Mouse (Mus musculus) CH12.LX (cell line): ENCODE measurements around the gene Lat. TPM values are rescaled to one million over a fixed set of nuclear protein-coding genes. Genes with fewer than 3 reads are reported as not detected.

Experiments used
- DNase-seq: peaks from one replicate; pipeline ENCODE4 v3.0.0-alpha.2; 2013; ENCODE audit errors: extremely low read depth
- H3K27ac ChIP-seq: 2 replicates; pipeline ENCODE4 v1.5.1; 2012; ENCODE audit warnings: low read depth, mild to moderate bottlenecking, control low read depth, moderate library complexity; ENCODE audit not compliant: insufficient read depth
- H3K27me3 ChIP-seq: replicated peaks from 2 replicates; pipeline ENCODE3; 2012; ENCODE audit warnings: inconsistent platforms
- H3K36me3 ChIP-seq, 2 experiments: replicated peaks in 1 of 2; 2 replicates each; pipeline versions ENCODE3 to v1.6.1; 2012; ENCODE audit warnings: inconsistent platforms in 1 of 2, low read length in 1 of 2, mild to moderate bottlenecking in 1 of 2, mixed read lengths in 1 of 2, moderate library complexity in 1 of 2; ENCODE audit not compliant: control insufficient read depth in 1 of 2, insufficient read depth in 1 of 2
- H3K4me1 ChIP-seq, 2 experiments: 2 replicates each; pipeline ENCODE4 v1.6.1; 2012; ENCODE audit warnings: inconsistent platforms in 1 of 2, moderate library complexity in 1 of 2; ENCODE audit not compliant: insufficient read depth in 2 of 2, control insufficient read depth in 1 of 2
- H3K4me2 ChIP-seq: 2 replicates; pipeline ENCODE4 v1.6.1; 2012; ENCODE audit warnings: low read depth, mild to moderate bottlenecking, control low read depth; ENCODE audit not compliant: poor library complexity, insufficient read depth, severe bottlenecking
- H3K4me3 ChIP-seq, 3 experiments: fragments of 150-350 bp in 1 of 3; sonication (generic) in 1 of 3; replicated peaks in 1 of 3; 2 replicates each; pipeline versions ENCODE3 to v1.5.1; 2011 to 2012; ENCODE audit warnings: low read depth in 2 of 3, low read length in 2 of 3, mild to moderate bottlenecking in 2 of 3, moderate library complexity in 2 of 3, control low read depth in 1 of 3, improper control_type of control experiment in 1 of 3, inconsistent platforms in 1 of 3, mixed read lengths in 1 of 3; ENCODE audit not compliant: poor library complexity in 1 of 3
- H3K79me2 ChIP-seq: replicated peaks from 2 replicates; pipeline ENCODE4 v1.6.1; 2012; ENCODE audit warnings: mild to moderate bottlenecking, moderate library complexity; ENCODE audit not compliant: control insufficient read depth, poor library complexity, insufficient read depth, severe bottlenecking; ENCODE audit errors: extremely low read depth
- H3K9ac ChIP-seq: 2 replicates; pipeline ENCODE4 v1.6.1; 2012; ENCODE audit warnings: low read depth, mild to moderate bottlenecking, control low read depth, moderate library complexity; ENCODE audit not compliant: insufficient read depth
- H3K9me3 ChIP-seq: replicated peaks from 2 replicates; pipeline ENCODE3; 2012; ENCODE audit warnings: low read length, inconsistent platforms, mixed read lengths
- CHD1 ChIP-seq: IDR thresholded peaks from 2 replicates; pipeline ENCODE4 v1.6.1; 2012; ENCODE audit warnings: low read depth, low read length, improper control_type of control experiment, inconsistent platforms
- JUN ChIP-seq: IDR thresholded peaks from 2 replicates; pipeline ENCODE4 v1.6.1; 2011; ENCODE audit warnings: low read depth, mild to moderate bottlenecking, low read length, improper control_type of control experiment, moderate library complexity; ENCODE audit not compliant: insufficient read depth
- KAT2A ChIP-seq: IDR thresholded peaks from 2 replicates; pipeline ENCODE4 v1.6.1; 2012; ENCODE audit warnings: low read length, improper control_type of control experiment, inconsistent platforms; ENCODE audit not compliant: insufficient replicate concordance
- UBTF ChIP-seq: IDR thresholded peaks from 2 replicates; pipeline ENCODE4 v1.6.1; 2012; ENCODE audit warnings: low read depth, mild to moderate bottlenecking, inconsistent platforms, low read length, improper control_type of control experiment, moderate library complexity
- USF2 ChIP-seq: conservative IDR thresholded peaks from 2 replicates; pipeline ENCODE4 v1.6.1; 2011; ENCODE audit warnings: low read depth, low read length, improper control_type of control experiment
- dilution Hi-C: fragments of 300-500 bp; cut with MboI; formaldehyde crosslinking; loops from 2 replicates; pipeline ENCODE4 v1.14.3; 2020; ENCODE audit warnings: low sequenced_read_pairs; ENCODE audit not compliant: extremely low pct_unique_long_range_greater_than_20kb, extremely low pct_ligation_motif_present
- in situ Hi-C: fragments of 300-500 bp; cut with MboI; formaldehyde crosslinking; loops from 3 replicates; pipeline ENCODE4 v1.14.3; 2019; ENCODE audit warnings: low sequenced_read_pairs, low pct_ligation_motif_present, low pct_unique_long_range_greater_than_20kb, mixed read lengths
- polyA plus RNA-seq: library from polyadenylated mRNA; unstranded; fragments of >175 nt; gene quantifications from 2 replicates; pipeline ENCODE4 v1.2.1, GENCODE M21; 2012; ENCODE audit warnings: low read depth; ENCODE audit not compliant: insufficient read length
- total RNA-seq, 2 experiments: library from RNA; depleted of rRNA; stranded (reverse); fragments of 300-350 nt in 1 of 2; fragments of >200 nt in 1 of 2; gene quantifications; 2 replicates each; pipeline ENCODE4 v1.2.3; 2012 to 2014

Gene Lat
- total and polyA plus RNA-seq, 3 experiments, result 0.42 to 1.1 (median 0.55) TPM

DNA sequence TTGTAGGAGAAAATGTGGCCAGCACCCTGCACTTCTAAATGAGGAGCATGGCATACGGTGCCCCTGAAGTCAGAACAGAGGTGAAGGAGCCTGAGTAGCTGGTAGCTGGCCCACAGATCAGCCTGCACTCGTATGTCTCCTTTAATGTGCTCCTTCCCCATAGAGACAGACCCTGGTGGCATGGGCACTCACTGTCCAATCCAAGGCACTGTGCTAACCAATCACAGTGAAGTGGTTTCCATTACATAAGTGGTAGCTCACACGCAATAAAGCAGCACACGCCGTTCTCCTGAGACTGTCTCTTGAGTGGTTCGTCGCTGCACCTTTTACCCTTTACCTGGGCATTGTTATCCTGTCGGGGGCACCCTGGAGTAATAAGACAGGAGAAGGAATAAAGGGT is 55.1 kb downstream of the Lat start:
- Histone ChIP-seq H3K9ac (no peak overlapping the region), H3K9me3 (peaks cover 2% of the 10 kb centered on the region), H3K4me2 (no peak overlapping the region), H3K4me1 (no peaks in the 10 kb centered on the region), H3K79me2 (no peaks in the 10 kb centered on the region), H3K27ac (no peak overlapping the region), H3K27me3 (peaks cover 3% of the 10 kb centered on the region), H3K4me3 (no peak overlapping the region), H3K36me3 (no peaks in the 10 kb centered on the region)
- in situ Hi-C loops, result no loop called here
- TF ChIP-seq USF2 (no peak), JUN (no peak), CHD1 (no peak), KAT2A (no peak), UBTF (no peak)
- DNase-seq, result no peak
- dilution Hi-C loops, result no loop called here

Other genes with a start within 250 kb of the Lat start
- gene Xpo6, start 169.1 kb downstream of the Lat start, total RNA-seq (2012; rRNA removed), result 79.1 and 81.6 TPM in 2 replicates
- 49.9 and 53.7 TPM in 2 replicates for gene Xpo6, start 169.1 kb downstream of the Lat start, total RNA-seq (2014; rRNA removed)
- 106 and 149 TPM in 2 replicates for gene Xpo6, start 169.1 kb downstream of the Lat start, polyA plus RNA-seq
- 4.5 and 4.7 TPM in 2 replicates for gene Sbk1, start 97.0 kb downstream of the Lat start, total RNA-seq (2012; rRNA removed)
- 1.6 and 2.1 TPM in 2 replicates for gene Sbk1, start 97.0 kb downstream of the Lat start, total RNA-seq (2014; rRNA removed)
- gene Sbk1, start 97.0 kb downstream of the Lat start, polyA plus RNA-seq, result 3.4 and 4.2 TPM in 2 replicates
- 38.4 and 42.6 TPM in 2 replicates for gene Spns1, start 7.9 kb upstream of the Lat start, total RNA-seq (2012; rRNA removed)
- gene Spns1, start 7.9 kb upstream of the Lat start, total RNA-seq (2014; rRNA removed), result 36.4 and 45.3 TPM in 2 replicates
- gene Spns1, start 7.9 kb upstream of the Lat start, polyA plus RNA-seq, result 37.8 and 61.7 TPM in 2 replicates
- gene Nfatc2ip, start 27.2 kb upstream of the Lat start, total RNA-seq (2012; rRNA removed), result 7.8 and 8.8 TPM in 2 replicates
- gene Nfatc2ip, start 27.2 kb upstream of the Lat start, total RNA-seq (2014; rRNA removed), result 15.0 and 16.8 TPM in 2 replicates
- 13.0 and 13.9 TPM in 2 replicates for gene Nfatc2ip, start 27.2 kb upstream of the Lat start, polyA plus RNA-seq
- gene Cd19, start 45.3 kb upstream of the Lat start, total RNA-seq (2012; rRNA removed), result 132 and 143 TPM in 2 replicates
- 139 and 141 TPM in 2 replicates for gene Cd19, start 45.3 kb upstream of the Lat start, total RNA-seq (2014; rRNA removed)
- gene Cd19, start 45.3 kb upstream of the Lat start, polyA plus RNA-seq, result 199 and 234 TPM in 2 replicates
- gene Rabep2, start 59.2 kb upstream of the Lat start, total RNA-seq (2012; rRNA removed), result 38.5 and 40.3 TPM in 2 replicates
- 35.7 and 42.6 TPM in 2 replicates for gene Rabep2, start 59.2 kb upstream of the Lat start, total RNA-seq (2014; rRNA removed)
- gene Rabep2, start 59.2 kb upstream of the Lat start, polyA plus RNA-seq, result 33.7 and 36.6 TPM in 2 replicates
- 0.25 and 0.38 TPM in 2 replicates for gene Atp2a1, start 93.5 kb upstream of the Lat start, total RNA-seq (2012; rRNA removed)
- gene Atp2a1, start 93.5 kb upstream of the Lat start, total RNA-seq (2014; rRNA removed), result not detected in 2 replicates
- 0.74 and 0.75 TPM in 2 replicates for gene Atp2a1, start 93.5 kb upstream of the Lat start, polyA plus RNA-seq
- 11.8 and 13.4 TPM in 2 replicates for gene Sh2b1, start 105.9 kb upstream of the Lat start, total RNA-seq (2012; rRNA removed)
- gene Sh2b1, start 105.9 kb upstream of the Lat start, total RNA-seq (2014; rRNA removed), result 5.2 and 5.5 TPM in 2 replicates
- 31.3 and 34.1 TPM in 2 replicates for gene Sh2b1, start 105.9 kb upstream of the Lat start, polyA plus RNA-seq
- 156 and 183 TPM in 2 replicates for gene Tufm, start 117.8 kb upstream of the Lat start, total RNA-seq (2012; rRNA removed)
- gene Tufm, start 117.8 kb upstream of the Lat start, total RNA-seq (2014; rRNA removed), result 115 and 123 TPM in 2 replicates
- gene Tufm, start 117.8 kb upstream of the Lat start, polyA plus RNA-seq, result 219 and 224 TPM in 2 replicates
- gene Atxn2l, start 133.9 kb upstream of the Lat start, total RNA-seq (2012; rRNA removed), result 42.4 and 64.2 TPM in 2 replicates
- gene Atxn2l, start 133.9 kb upstream of the Lat start, total RNA-seq (2014; rRNA removed), result 16.5 and 18.8 TPM in 2 replicates
- gene Atxn2l, start 133.9 kb upstream of the Lat start, polyA plus RNA-seq, result 104 and 122 TPM in 2 replicates
- 246 and 276 TPM in 2 replicates for gene Eif3c, start 196.8 kb upstream of the Lat start, total RNA-seq (2012; rRNA removed)
- gene Eif3c, start 196.8 kb upstream of the Lat start, total RNA-seq (2014; rRNA removed), result 194 and 202 TPM in 2 replicates
- gene Eif3c, start 196.8 kb upstream of the Lat start, polyA plus RNA-seq, result 330 and 348 TPM in 2 replicates
- gene Apobr, start 215.4 kb upstream of the Lat start, total RNA-seq (2012; rRNA removed), result 1.3 and 1.8 TPM in 2 replicates
- gene Apobr, start 215.4 kb upstream of the Lat start, total RNA-seq (2014; rRNA removed), result 1.5 and 1.6 TPM in 2 replicates
- 9.7 and 10.1 TPM in 2 replicates for gene Apobr, start 215.4 kb upstream of the Lat start, polyA plus RNA-seq
- 20.7 and 21.9 TPM in 2 replicates for gene Cln3, start 216.2 kb upstream of the Lat start, total RNA-seq (2012; rRNA removed)
- 19.1 and 19.2 TPM in 2 replicates for gene Cln3, start 216.2 kb upstream of the Lat start, total RNA-seq (2014; rRNA removed)
- gene Cln3, start 216.2 kb upstream of the Lat start, polyA plus RNA-seq, result 46.2 and 47.2 TPM in 2 replicates
- gene Il27, start 225.4 kb upstream of the Lat start, total RNA-seq (2012; rRNA removed), result not detected in 2 replicates
- gene Il27, start 225.4 kb upstream of the Lat start, total RNA-seq (2014; rRNA removed), result not detected in 2 replicates
- gene Il27, start 225.4 kb upstream of the Lat start, polyA plus RNA-seq, result 0.31 TPM in 1 of 2 replicates, not detected in the other